Mouse (Mus musculus) lung, adult 2 months (tissue): ENCODE data around the gene Bmp7.

Source experiments
- CTCF ChIP-seq: fragments of 200-500 bp; IDR thresholded peaks from 2 replicates; pipeline ENCODE4 v1.5.1; 2011; ENCODE audit warnings: mild to moderate bottlenecking, low read length, control low read depth; ENCODE audit not compliant: insufficient read depth
- POLR2A ChIP-seq: fragments of 200-500 bp; IDR thresholded peaks from 2 replicates; pipeline ENCODE4 v1.6.1; 2011; ENCODE audit warnings: low read depth, mild to moderate bottlenecking, control low read depth, low read length, borderline replicate concordance; ENCODE audit errors: extremely low read depth

DNA sequence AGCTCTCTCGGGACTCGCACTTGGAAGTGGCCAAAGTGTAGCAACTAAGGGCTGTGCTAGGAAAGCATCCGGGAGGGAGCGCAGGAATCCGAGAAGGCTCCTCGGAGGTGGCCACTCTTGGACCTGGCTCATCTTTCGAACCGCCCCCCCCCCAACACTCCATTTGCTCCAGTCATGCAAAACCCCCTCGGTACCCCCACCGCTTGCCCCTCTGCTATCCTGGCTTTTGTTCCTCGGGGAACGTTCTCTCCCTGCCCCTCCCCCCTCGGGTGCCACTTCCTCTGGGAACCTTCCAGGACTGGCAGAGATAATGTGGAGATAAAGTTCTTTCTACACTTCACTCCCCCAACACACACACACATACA is 660 bp upstream of the Bmp7 start:
- no peak for TF ChIP-seq CTCF
- TF ChIP-seq POLR2A: no peak
